Mouse (Mus musculus) neutrophil, adult 5-6 weeks (primary cell): ENCODE data around the gene Metap2. TPM values are rescaled to one million over a fixed set of nuclear protein-coding genes. Genes with fewer than 3 reads are reported as not detected.
"Not testable (repeated sequence)": the region's sequence is repeated elsewhere in the genome, so short reads cannot be mapped to it uniquely, and the experiment has no call there.

Experiments used
- ATAC-seq: fragments of 151-379, 151-347 bp; 2 replicates; pipeline ENCODE4 v1.8.0; 2017; ENCODE audit warnings: mild to moderate bottlenecking, moderate TSS enrichment; ENCODE audit not compliant: insufficient number of reproducible peaks, poor library complexity, low FRiP score, severe bottlenecking; ENCODE audit errors: extremely low read depth
- total RNA-seq: library from RNA; stranded (forward); fragments of 200-1000 nt; gene quantifications from 2 replicates; pipeline ENCODE4 v1.2.3, GENCODE M21; 2017

Metap2 gene
- total RNA-seq, 1 experiment from 2014 or later: 85.2 TPM

GRCm38 (mm10) chr10:93812098-93812497, 84.8 kb downstream of the Metap2 start:
- no peak for ATAC-seq

GRCm38 (mm10) chr10:93810590-93811185, 86.2 kb downstream of the Metap2 start:
- ATAC-seq: no peak

GRCm38 (mm10) chr10:93809438-93809837, 87.5 kb downstream of the Metap2 start:
- not testable (repeated sequence) for ATAC-seq

Other genes starting within 250 kb of the Metap2 start
- not detected in 2 replicates for gene Usp44, start 65.5 kb downstream of the Metap2 start, total RNA-seq
- gene Vezt, start 138.7 kb upstream of the Metap2 start, total RNA-seq: 8.3 and 9.4 TPM in 2 replicates
- gene Fgd6, start 138.9 kb upstream of the Metap2 start, total RNA-seq: 8.1 and 8.3 TPM in 2 replicates